Mouse (Mus musculus): Measurements from ENCODE around the gene Smim11.

Smim11 gene

DNA sequence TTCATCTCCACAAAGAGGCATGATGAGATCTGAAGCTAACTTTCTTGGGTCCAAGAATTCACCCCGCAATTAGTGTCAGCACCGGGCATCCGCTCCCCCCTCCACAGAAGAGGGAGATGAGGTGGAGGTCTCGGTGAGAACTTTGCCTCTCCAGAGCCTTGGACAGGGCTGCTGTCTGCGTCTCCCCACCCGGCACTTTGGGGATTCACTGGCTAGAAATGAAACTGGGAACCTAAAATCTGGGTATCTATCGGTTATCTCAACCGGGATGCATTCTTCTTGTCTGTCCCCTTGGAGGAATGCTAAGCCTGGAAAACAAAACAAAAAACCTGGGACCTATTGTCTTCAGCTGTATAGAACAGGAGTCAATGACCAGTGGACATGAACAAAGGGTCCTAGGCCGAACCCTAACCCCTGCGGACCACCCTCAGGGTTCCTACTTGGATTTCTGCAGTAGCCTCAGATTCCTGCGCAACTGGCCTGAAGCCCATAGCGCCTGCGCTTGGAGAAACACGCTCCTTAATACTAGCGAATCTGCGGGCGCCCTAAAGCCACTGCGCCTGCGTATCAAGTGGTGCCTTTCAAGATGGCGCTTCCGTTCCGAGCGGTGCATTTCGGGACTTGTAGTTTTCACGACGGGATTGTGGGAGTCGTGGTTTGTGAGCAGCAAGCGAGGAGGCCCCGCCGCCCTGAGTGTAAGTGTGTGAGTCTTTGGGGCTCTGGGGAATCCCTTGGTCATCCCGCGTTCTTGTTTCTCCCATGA lies at the start of gene Smim11:
Gene Smim11, plus strand, starts transcription at position 638 of the 763 bp plus-strand sequence.
- DNase-seq (ENCODE audit: low read depth, low spot score) = peak; percentile 99

DNA sequence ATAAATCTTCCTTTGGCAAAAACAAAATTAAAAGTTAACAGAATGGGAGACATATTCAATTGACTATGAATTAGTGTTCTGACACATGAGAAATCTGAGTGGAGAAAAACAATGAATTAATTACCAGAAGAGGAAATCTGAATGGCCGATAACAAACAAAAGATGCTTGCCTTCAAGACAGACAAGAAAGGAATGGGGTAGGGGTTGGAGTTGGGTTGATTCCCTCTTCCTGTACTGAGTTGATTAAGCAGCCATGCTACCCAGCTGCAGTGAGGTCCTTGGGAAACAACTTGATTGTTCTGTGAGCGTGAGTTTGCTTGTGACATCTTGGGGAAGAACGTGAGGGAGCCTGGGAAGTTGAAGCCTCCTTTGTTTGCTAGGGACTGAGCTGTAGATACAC lies 46.8 kb upstream of the Smim11 start:
- DNase-seq (ENCODE audit: low read depth, low spot score) = no peak

DNA sequence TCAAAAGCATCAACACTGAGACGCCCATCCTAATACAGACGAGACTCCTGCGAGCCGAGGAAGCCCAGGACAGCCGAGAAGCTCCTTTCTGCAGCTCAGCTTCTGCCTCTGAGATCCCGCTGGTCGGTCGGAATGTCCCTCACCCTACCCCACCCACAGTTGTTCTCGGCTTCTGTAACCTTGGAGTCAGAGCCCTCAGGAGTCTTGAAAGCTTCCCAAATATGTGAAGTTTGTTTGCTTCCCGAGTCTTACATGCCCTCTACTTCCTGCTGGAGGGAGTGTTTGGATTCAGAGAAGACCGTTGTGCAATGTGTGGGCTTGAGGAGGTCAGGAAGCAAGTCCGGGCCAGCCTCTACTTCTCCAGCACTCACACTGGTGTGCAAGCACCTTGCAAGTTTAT lies 33.2 kb upstream of the Smim11 start:
- no peak for DNase-seq (ENCODE audit: low read depth, low spot score)

DNA sequence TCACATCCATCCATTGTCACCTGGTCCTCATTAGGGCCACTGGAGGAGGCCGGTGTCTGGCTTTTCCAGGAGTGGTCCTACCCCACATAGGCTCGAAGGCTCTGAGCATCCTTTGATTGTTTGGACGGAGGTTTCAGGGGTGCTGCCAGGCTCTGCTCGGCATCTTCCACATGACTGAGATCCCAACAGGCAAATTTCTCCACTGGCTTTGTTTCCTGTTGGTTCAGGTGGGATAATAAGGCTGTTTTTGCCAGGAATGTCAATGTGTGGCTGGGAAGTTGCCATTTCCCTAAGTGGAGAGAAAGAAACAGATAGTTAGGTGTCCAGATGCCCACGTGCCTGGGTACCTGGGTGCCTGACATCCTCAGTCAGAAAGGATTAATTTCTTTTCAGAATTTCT lies 26.6 kb upstream of the Smim11 start:
- no peak for DNase-seq (ENCODE audit: low read depth, low spot score)

- DNase-seq (ENCODE audit: low read depth, low spot score) = no peak
Measured at GRCm38 (mm10) chr16:92275526-92275925, 25.6 kb upstream of the Smim11 start.

- DNase-seq (ENCODE audit: low read depth, low spot score) = no peak
Measured at GRCm38 (mm10) chr16:92282671-92283070, 18.4 kb upstream of the Smim11 start.

GRCm38 (mm10) chr16:92285068-92285467 lies 16.0 kb upstream of the Smim11 start:
- no peak for DNase-seq (ENCODE audit: low read depth, low spot score)

GRCm38 (mm10) chr16:92286609-92287008 lies 14.5 kb upstream of the Smim11 start:
- peak; percentile 93 for DNase-seq (ENCODE audit: low read depth, low spot score)

DNA sequence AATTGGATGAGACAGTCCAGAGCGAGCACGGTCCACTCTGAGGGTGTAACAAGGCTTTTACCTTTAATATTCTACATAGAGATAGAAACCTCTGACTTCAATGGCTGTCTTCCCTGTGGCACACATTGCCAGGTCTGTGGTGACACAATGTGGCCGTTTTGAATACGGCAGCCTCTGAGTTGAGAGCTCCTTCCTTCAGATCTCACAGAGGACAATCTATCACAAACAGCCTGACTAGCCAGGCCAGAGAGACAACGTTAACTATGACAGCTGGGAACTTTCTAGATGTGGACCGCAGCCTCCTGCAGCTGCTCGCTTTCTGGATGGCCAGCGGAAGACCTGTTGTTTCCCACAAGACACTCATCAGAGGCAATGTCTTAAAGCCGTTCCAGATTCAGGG lies 12.3 kb upstream of the Smim11 start:
- peak; percentile 51 for DNase-seq (ENCODE audit: low read depth, low spot score)

DNA sequence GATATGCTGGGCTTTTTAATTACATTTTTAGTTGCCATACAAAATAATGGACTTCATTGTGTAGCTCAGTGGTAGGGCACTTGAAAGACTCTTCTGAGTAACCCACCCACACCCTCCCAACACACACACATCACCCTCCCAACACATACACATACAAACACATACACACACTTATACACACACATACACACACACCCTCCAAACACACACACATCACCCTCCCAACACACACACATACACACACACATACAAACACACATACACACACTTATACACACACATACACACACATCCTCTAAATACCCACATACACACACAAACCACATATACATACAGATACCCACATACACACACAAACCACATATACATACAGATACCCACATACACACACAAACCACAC lies 11.0 kb upstream of the Smim11 start:
- no peak for DNase-seq (ENCODE audit: low read depth, low spot score)

DNA sequence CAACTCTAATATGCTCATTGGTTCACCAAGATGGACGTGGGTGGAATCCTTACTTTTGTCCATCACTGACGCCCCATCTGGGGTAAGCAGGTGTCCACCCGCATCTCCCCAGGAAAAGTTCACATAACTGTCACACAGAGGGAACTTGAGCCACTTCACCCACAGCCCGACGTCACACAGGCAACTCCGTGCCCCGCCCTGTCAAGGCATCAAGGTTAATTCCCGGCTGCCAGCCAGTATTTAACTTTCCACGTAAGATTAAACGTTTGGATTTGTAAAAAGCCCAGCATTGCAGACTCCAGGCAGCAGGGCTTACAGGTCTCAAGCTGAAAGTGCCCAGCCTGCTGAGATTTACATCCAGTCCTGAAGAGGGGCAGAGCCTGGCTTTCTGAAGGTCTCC lies 9.0 kb upstream of the Smim11 start, which contains the start of gene Kcne2:
Gene Kcne2, plus strand, starts transcription at position 289 of the 400 bp plus-strand sequence.
- no peak for DNase-seq (ENCODE audit: low read depth, low spot score)

GRCm38 (mm10) chr16:92294267-92294970 lies 6.7 kb upstream of the Smim11 start:
- DNase-seq (ENCODE audit: low read depth, low spot score) = no peak

DNA sequence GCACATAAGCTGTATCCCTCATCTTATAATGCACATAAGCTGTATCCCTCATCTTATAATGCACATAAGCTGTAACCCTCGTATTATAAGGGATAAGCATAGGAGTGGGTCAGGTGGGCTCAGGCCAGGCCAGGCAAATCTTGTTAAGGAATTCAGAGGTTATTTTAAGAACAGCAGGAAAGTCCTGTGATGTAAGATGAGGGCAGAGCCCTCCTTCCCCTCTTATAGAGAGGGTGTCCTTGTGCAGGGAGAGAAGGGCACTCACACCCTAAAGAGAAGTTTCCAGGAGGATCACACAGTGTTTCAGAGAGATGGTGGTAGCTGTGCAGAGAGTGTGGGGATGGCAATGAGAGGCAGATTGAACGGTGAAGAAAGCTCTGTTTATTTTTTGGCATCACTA lies 5.8 kb upstream of the Smim11 start:
- DNase-seq (ENCODE audit: low read depth, low spot score) = no peak

GRCm38 (mm10) chr16:92301412-92301806 lies 323 bp downstream of the Smim11 start:
- DNase-seq (ENCODE audit: low read depth, low spot score) = no peak

- peak; percentile 48 for DNase-seq (ENCODE audit: low read depth, low spot score)
Measured at GRCm38 (mm10) chr16:92301989-92302388, 903 bp downstream of the Smim11 start.

DNA sequence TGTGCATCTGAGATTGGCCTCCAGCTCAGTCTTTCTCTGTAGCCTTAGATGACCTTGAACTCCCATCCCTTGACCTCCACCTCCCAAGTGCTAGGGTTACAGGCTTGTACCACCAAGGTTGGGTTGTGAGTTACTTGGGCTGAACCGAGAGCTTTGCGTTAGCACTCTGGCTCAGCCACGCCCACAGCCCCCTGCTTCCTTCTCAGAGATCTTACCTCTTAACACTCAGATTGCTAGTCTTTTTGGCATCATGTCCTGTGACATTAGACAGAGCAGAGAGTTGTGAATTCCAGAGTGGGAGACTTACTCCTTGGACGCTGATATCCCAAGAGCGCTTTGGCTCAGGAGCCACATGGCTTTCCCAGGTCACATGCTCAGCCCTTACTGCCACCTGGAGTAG lies 1.4 kb downstream of the Smim11 start:
- no peak for DNase-seq (ENCODE audit: low read depth, low spot score)

DNA sequence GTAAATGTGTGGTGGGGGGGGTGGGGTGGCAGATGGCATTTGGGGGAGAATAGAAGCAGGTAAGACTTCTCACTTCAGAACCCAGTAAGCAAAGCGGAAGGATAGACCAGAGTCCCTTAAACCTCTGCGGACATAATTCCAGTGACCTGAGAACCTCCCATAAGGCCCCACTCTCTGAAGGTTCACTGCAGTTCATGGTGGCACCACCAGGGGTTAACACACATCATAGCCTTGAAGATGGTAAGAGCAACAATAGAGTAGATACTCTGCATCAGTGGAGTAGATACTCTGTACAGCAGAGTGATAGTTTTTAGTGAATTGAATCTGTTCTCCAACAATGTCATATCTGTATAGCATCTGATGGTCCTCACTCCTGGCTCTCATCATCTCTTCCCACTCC lies 4.4 kb downstream of the Smim11 start:
- DNase-seq (ENCODE audit: low read depth, low spot score) = peak; percentile 60

GRCm38 (mm10) chr16:92307947-92308346 lies 6.9 kb downstream of the Smim11 start:
- no peak for DNase-seq (ENCODE audit: low read depth, low spot score)

- no peak for DNase-seq (ENCODE audit: low read depth, low spot score)
Measured at GRCm38 (mm10) chr16:92309126-92309525, 8.0 kb downstream of the Smim11 start.

DNA sequence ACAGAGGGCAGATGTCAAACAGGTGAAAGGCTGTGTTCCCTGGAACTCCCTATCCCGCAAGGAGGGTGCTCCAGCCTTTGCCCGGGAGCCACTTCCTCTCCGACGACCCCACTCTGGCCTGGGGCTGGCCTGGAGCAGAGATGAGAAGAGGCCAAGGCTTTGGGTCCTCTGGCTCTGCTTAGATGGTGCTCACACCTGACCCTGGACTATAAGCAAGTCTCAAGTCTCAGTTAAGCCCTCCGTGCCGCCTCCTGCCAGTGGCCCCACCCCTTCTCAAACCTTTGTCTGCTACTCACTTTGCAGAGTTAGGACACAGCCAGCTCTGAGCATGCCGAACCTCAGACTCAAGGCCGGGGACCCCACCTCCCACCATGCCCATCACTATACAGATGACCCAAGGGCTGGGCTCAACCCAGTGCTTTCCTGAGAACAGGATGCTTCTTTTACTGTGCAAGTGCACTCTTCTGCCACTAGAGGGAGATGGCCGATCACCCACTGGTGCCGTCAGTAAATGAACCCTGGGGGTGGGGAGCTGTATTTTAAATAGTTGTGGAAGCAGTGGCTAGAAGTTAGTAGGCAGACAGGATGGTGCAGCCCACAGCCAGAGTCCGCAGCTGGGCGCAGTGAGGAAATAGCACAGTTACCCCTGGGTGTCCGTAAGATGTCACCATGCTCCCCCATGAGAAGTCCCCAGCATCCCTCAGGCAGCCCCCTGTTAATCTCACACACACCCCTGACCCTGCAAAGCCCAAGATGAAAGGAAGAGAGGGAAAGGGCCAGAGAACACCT lies 13.1 kb downstream of the Smim11 start:
- DNase-seq (ENCODE audit: low read depth, low spot score) = peak; percentile 77

GRCm38 (mm10) chr16:92316049-92316738 lies 15.1 kb downstream of the Smim11 start:
- no peak for DNase-seq (ENCODE audit: low read depth, low spot score)

Measured in 3T3-L1 (cell line).